Mouse (Mus musculus) urinary bladder, postnatal 10 days (tissue): ENCODE measurements around the gene Tiam2.

Experiments
- DNase-seq: peaks from one replicate; pipeline ENCODE4 v3.0.0; 2022; ENCODE audit warnings: low spot score

The Tiam2 gene

DNA sequence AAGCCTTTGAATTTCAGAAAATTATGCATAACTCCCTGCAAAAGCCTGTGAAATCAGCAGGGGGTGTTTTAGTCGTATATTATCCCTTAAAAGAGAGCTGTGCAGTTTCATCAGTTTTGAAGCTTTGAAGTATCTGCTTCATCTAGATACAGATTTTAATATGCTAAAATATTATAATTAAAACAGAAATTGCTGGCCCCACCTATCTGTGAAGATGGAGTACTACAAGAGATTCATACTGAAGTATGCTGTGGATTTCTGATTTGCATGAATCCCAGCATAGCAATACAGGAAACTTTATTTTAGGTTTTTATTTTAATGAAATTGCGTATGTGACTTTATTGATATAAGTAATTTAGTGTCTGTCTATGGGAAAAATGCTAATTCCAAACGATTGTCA is 234.2 kb downstream of the Tiam2 start:
- no peak for DNase-seq

DNA sequence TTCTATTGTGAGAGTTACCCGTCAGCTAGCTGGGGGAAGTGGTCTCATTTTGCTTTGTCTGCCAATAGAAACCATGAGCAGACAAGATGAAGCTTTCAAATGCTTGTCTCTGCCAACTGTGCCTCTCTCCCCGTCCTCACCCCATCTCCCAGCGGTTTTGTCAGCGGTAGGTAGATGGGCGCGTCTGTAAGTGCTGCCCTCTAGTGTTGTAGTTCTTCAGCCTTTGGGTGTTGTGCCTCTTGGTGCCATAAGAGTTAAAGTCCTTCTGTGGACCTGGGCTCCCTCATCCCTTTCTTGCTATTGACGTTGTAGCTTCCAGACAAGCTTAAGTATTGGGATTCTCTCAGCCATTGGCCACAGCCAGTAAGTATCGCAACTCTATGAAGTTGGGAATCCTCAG is 236.0 kb downstream of the Tiam2 start:
- no peak for DNase-seq

DNA sequence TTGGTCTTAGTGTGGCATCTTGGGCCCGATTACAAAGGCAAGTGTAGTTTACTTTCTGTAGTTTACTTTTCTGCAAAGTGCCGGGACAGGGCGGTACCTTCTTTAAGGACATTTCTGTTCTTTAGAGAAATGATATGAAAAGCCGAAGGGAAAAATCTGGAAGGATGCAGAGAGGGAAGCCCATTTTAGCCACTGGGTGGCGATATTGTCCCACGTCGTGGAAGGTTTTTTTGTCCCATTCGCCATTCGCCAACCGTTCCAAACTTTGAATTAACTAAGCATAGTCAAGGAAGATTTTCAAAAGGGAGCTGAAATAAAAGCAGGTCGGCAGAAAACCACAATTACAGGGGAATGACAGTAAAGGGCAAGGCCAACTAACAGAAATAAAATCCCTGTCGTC is 244.5 kb downstream of the Tiam2 start:
- no peak for DNase-seq
